Mouse (Mus musculus) MEL-GATA-1-ER (cell line): ENCODE results near the gene Mia2.
A peak's percentile ranks its signal among the peaks of the same experiment; 100 is the strongest.

Source experiments
- DNase-seq: peaks from one replicate; pipeline ENCODE4 v3.0.0-alpha.2; 2012; ENCODE audit warnings: low read depth; ENCODE audit errors: extremely low read depth

Gene Mia2

GRCm38 (mm10) chr12:59164522-59164921, 68.9 kb downstream of the Mia2 start:
- no peak for DNase-seq

DNA sequence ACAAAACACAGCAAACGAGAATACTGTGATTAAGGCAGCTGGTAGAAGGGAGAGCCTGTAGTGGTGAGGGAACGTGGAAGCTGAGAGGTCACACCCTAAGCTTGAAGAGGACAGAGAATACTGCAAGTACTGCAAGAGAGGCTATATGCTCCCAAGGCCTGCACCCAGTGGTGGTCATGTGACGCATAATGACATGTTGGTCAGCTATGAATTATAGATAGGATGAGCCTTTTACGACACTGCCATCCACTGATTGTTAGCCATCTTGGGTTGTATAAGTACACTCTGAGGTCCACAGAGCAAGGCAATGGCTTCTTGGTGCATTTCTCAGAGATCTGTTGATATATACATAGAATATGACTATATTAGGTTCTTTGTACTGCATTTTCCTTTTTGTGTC, 71.0 kb downstream of the Mia2 start:
- DNase-seq = no peak

GRCm38 (mm10) chr12:59169935-59170334, 74.3 kb downstream of the Mia2 start:
- DNase-seq = no peak

- DNase-seq = no peak
Measured at GRCm38 (mm10) chr12:59177814-59178213, 82.2 kb downstream of the Mia2 start.

DNA sequence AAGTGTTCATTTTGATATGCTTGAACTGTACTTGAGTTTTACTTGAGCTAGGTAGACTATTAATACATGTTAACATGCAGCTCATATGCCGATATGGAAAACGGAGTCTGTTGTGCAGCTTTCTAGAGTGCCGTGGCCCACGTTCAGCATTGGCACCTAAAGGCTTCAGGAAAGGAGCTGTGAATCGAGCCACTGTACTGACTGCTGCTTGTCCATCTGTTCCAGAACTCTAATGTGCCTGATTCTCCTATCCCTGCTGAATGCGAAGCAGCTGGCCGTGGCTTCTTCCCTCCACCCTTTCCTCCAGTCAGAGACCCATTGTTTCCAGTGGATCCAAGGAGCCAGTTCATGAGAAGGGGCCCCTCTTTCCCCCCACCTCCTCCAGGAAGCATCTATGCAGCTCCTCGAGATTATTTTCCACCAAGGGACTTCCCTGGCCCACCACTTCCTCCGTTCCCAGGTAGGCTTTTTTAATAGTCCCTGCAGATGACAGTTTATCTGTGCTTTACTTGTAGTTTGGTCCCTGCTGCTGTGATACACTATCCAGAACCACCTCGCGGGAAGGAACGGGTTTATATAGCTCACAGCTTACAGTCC, 92.6 kb downstream of the Mia2 start:
- no peak for DNase-seq

GRCm38 (mm10) chr12:59193637-59194036, 98.0 kb downstream of the Mia2 start:
- no peak for DNase-seq

DNA sequence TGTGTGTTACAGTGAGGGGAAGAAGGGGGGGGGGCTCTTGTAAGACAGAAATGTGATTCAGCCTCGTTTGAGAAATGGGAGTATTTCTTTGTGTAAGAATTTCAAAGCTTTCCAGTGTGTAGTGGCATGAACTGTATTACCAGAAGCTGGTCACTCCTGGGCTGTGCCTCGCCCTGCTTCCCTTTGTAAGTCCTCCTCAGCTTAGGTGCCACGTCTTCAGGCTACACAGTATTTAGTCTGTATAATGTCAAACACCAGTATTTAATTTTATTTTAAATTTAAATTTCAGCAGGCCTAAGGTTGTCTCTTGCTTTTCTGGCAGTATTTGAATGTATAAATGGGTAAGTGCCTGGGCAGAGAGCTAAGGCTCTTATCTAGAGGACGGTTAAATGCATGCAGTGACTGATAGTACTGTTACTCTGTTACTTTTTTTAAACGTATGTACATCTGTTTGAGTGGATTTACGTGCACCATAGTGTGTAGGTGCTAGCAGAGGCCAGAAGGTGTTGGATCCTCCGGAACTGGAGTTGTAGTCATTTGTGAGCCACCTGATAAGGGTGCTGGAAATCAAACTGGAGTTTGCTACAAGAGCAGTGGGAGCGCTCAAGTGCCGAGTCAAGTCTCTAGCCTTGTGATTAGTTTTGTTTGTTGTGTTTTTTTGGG, 98.9 kb downstream of the Mia2 start:
- DNase-seq = peak; percentile 35

GRCm38 (mm10) chr12:59195065-59195464, 99.5 kb downstream of the Mia2 start:
- DNase-seq = no peak

DNA sequence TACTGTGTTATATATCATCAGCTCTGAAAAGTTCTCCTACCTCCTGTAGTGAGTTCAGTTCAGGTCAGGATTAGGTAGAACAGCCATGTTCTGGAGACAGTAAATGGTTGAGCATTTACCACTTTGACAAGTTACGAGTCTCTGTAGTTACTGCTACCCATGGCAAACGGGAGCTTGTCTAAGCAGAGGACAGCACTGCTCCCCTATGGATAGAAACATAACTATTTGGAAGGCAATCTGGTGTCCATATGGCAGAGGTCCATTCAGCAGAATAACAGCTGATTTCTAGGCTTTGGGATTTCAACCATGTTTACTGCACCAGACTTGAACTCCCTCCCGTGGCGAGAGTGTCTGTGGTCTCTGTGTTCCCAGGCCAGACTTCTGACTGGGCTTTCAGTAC, 100.3 kb downstream of the Mia2 start:
- no peak for DNase-seq

GRCm38 (mm10) chr12:59198750-59199149, 103.2 kb downstream of the Mia2 start:
- DNase-seq = no peak

- DNase-seq = no peak
Measured at GRCm38 (mm10) chr12:59199361-59199760, 103.8 kb downstream of the Mia2 start.

DNA sequence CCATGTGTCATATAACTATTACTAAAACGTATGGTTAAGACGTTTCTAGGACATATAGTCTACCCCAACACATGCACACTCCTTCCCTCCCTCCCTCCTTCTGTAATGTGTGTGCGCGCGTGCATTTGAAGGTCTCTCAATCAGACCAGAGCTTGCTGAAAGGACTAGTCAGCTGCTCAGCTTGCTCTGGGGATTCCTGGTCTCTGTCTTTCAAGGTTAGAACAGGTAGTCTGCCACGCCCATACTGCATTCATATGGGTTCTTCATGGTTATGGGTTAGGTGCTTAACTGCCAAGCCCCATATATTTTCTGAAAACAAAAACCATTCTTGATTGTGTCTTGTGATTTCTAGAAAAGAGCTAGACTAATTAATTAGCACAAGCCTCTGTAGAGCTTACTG, 110.0 kb downstream of the Mia2 start:
- DNase-seq = no peak

DNA sequence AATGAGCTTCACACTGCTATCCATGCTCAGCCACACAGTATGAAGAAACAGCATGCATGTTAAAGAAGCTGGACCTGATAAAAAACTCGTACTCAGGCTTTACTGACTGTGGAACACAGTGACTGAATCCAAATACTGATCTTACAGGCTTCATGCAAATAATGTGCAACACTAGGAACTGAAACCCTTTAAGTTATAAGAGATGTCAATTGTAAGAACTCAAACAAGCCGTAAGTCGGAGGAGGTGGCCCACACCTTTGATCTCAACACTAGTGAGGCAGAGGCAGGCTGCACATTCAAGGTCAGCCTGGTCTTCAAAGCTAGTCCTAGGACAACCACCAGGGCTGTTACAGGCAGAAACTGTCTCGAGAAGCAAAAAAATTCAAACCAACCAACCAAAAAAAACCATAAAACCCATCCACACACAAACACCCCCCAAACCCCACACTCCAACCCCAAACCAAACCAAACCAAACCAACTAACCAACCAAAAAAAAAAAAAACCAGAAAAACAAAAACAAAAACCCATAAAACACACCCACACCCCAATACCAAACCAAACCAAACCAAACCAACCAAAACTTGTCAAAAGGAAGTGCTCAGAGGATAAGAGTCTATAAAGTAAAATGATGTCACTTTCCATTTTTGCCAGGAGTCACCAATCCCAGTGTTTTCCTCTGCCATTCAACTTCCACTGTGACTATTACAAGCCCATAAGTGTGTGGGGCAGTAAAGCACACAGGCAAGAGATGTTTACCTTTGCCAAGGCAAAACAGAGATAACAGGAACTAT, 110.8 kb downstream of the Mia2 start:
- DNase-seq = no peak

DNA sequence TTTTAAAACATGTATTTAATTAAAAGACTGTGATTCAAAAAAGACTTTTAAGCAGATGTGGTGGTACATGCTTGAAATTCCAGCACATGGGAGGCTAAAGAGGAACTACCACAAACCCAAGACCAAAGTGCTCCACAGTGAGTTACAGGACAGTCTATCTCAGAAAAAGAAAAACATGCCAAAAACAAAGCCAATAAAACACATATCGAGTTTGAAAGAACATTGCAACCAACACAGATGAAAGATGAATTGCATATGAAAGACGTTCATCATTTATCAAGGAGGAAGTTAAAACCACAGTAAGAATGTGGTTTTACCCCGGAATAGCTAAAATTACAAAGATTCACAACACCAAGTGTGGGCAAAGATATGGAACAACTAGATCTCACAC, 111.4 kb downstream of the Mia2 start:
- peak; percentile 70 for DNase-seq

GRCm38 (mm10) chr12:59207814-59208213, 112.2 kb downstream of the Mia2 start:
- no peak for DNase-seq

DNA sequence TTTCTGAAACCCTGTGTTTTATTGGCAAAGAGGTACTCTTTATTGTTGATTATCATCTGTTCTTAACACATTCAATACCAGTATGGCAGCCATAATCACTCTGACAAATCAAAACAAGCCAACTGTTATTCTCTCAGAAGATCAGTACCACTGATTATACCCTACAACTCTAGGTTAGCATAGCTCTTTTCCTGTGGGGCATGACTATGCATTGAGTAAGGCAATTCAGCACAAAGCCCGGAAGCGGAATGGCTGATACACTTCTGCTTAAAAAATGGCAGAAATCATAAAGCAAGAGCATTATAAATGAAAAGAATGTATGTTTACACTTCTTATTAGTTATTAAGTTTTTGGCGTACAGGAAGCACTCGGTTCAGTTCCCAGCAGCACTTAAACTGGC, 120.6 kb downstream of the Mia2 start:
- DNase-seq = no peak

DNA sequence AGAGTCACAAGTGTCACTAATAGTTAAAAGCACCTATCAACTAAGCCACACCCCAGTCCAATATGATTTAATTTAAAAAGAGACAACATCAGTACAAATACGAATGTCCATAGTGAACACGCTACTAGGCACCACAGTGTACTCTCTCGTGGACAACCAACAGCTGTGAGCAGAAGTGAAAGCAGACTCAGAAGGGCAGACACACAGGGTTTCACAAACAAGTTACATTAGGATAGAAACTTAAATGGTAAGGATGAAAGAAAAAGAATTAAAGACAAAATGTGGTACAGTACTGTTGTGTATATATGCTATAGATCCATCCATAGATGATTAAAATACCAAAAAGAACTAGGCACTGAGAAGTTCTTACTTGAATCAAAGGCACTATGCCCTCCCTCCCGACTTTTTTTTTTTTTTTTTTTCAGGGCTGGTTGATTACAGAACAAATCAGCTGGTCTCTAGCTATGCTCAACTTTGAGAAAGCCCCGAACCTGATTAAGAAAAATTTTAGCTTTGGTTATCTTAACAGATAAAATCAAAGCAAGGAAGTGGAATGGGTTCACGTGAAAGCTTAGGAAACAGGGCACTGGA, 121.2 kb downstream of the Mia2 start:
- DNase-seq = no peak

- no peak for DNase-seq
Measured at GRCm38 (mm10) chr12:59217331-59217730, 121.7 kb downstream of the Mia2 start.

DNA sequence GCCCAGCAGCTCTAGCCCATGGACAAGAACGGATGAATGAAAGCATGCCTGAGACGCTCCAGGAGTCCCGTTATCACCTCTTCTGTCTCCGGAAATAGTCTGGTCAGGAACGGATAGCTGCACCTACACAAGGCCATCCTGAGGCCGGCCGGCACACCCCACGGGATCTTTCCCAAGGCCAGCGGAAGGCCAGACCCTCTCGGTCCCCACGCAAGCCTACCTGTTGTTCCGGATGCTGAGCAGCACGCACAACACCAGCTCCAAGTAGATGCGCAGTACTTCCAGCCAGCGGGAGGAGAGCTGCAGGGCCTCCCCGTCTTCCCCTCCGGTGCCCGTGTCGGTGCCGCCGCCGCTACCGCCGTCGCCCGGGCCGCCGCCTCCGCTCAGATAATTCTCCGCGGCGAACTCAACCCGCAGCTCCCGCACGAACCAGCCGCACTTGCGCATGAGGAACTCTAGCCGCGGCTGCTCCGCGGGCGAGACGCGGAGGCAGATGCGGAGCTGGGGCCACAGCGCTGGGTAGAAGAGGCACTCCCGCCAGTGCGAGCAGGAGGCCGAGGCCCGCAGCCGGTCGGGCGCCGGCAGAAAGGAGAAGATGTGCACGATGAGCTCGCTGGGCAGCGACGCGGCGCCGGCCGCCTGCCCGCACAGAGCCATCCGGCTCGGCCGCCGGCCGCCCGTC, 123.2 kb downstream of the Mia2 start:
- DNase-seq = no peak

- peak; percentile 83 for DNase-seq
Measured at GRCm38 (mm10) chr12:59219325-59220225, 124.0 kb downstream of the Mia2 start, which contains the start of gene Fbxo33. Fbxo33 (minus strand) TSS chr12:59219725.

DNA sequence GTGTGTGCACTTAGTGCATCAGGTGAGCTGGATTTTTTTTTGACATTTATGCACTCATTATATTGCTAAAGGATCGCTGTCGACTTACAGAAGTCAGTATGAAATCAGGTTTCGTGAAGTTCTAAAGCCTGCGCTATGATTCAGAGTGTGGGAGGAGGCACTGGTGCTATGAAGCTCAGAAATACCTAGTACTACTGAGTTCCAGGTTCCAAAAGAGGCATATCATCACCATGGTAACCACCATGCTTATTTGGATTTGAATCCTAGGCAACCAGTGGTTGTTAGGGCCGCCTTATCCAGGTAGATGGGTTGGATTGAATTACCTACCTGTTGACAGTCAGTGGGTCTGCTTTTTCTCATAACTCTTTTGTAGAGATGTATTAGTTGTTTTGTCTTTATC, 132.8 kb downstream of the Mia2 start:
- DNase-seq = no peak
